Mouse (Mus musculus) embryonic fibroblast, embryonic 13.5 days (primary cell): ENCODE results near the gene Cdc42ep2.
A peak's percentile ranks its signal among the peaks of the same experiment; 100 is the strongest.

Experiments
- CTCF ChIP-seq: IDR thresholded peaks from 2 replicates; pipeline ENCODE4 v1.5.1; 2011; ENCODE audit warnings: mild to moderate bottlenecking, control low read depth, low read length, moderate library complexity, borderline replicate concordance; ENCODE audit not compliant: insufficient read depth
- POLR2A ChIP-seq: IDR thresholded peaks from 2 replicates; pipeline ENCODE4 v1.6.1; 2011; ENCODE audit warnings: low read depth, mild to moderate bottlenecking, control low read depth, low read length, moderate library complexity

- peak; percentile 48 for TF ChIP-seq POLR2A
- TF ChIP-seq CTCF, result no peak
Observed at GRCm38 (mm10) chr19:5871273-5871672, 53.3 kb downstream of the Cdc42ep2 start.
